Comparison of ENCODE assay signal across 11 mouse cellular contexts in the genomic region with DNA sequence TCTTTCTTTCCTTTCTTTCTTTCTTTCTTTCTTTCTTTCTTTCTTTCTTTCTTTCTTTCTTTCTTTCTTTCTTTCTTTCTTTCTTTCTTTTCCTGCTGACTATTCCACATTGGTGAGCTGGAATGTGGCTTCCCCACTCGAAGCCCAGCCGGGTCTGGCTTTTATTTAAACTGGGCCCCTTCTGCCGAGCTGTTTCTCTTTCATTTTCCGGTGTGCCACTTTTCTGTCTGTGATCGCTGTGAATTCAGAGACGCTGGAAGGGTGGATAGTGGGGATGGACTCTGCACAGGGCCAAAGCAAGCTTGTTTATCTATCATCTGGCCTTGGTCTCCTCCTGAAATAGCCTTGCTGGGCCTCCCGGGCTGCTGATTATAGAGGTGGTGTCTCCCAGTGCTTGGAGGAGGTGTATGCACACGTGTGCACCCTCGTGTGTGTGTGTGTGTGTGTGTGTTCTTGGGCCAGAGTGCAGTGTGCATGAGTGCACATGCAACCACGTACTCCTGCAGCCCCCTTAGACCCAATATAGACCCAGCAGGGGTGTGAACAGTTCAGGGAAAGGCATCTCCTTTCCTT. TPM values are rescaled to one million over a fixed set of nuclear protein-coding genes. Genes with fewer than 3 reads are reported as not detected.
DNase-seq lines count a peak whose midpoint lies in the region; ATAC-seq and TF ChIP-seq lines count a peak whose summit lies in the region.
"Had no signal": no experiment of that assay in that cellular context is flagged by ENCODE, and none has a peak within 500 bp of the region (broad histone marks: within the 10 kb centered on the region; RNA-seq: fewer than 3 reads in every experiment).

No protein-coding gene starts in this region.

- H3K36me3 ChIP-seq in liver, adult 2 months (ENCODE audit: control insufficient read depth, insufficient read depth, low read length), result no peaks in the 10 kb centered on the region
- H3K36me3 ChIP-seq in liver, postnatal 0 days (replicated peaks; ENCODE audit: insufficient read depth, low read length), result no peaks in the 10 kb centered on the region

- peak overlapping the region; percentile 59 for H3K4me2 ChIP-seq in liver, postnatal 0 days (ENCODE audit: low read depth, low read length)

- WGBS in liver, adult 2 months, result 20% methylated on average over 10 of the region's 10 CpGs
- 47% methylated on average over 10 of the region's 10 CpGs for WGBS in liver, postnatal 0 days (ENCODE audit: insufficient replicate concordance)

- H3K9ac ChIP-seq in liver, adult 2 months (ENCODE audit: low read depth, low read length), result no peak overlapping the region
- H3K9ac ChIP-seq in liver, postnatal 0 days (replicated peaks), result no peak overlapping the region

- no peak overlapping the region for H3K4me3 ChIP-seq in liver, adult 2 months (ENCODE audit: insufficient read depth, low read depth, low read length)
- H3K4me3 ChIP-seq in embryonic fibroblast, embryonic 13.5 days (ENCODE audit: insufficient read depth, low read length), result peak overlapping the region; percentile 64
- no peak overlapping the region for H3K4me3 ChIP-seq in liver, postnatal 0 days (ENCODE audit: low read depth, low read length)

- DNase-seq in adrenal gland, adult (ENCODE audit: inconsistent age in 2 of 2, low spot score in 1 of 2), result peak; percentile 76 to 88
- DNase-seq in adrenal gland, postnatal 4 days (ENCODE audit: low spot score in 2 of 2), result no peak
- peak; percentile 83 for DNase-seq in liver, adult 2 months (ENCODE audit: extremely low read depth, low read depth, low spot score)
- DNase-seq in liver, result no peak
- DNase-seq in liver, postnatal 0 days, result no peak
- no peak for DNase-seq in gastrocnemius, postnatal 10 days
- no peak for DNase-seq in frontal cortex, postnatal 10 days (ENCODE audit: low spot score in 2 of 2)
- DNase-seq: cerebellum, adult 9-11 months; kidney, adult 8-10 months; right cerebral cortex, postnatal 14 days had no signal

- TF ChIP-seq CTCF in liver, adult 2 months (IDR thresholded peaks at IDR 0.05; ENCODE audit: low read depth, low read length), result no peak
- TF ChIP-seq CTCF in embryonic fibroblast, embryonic 13.5 days (IDR thresholded peaks at IDR 0.05; ENCODE audit: borderline replicate concordance, insufficient read depth, low read length), result no peak
- TF ChIP-seq CTCF in liver, postnatal 0 days (IDR thresholded peaks at IDR 0.05; ENCODE audit: low read depth), result no peak

- H3K9me3 ChIP-seq in liver, postnatal 0 days (ENCODE audit: low read length), result no peaks in the 10 kb centered on the region

- H3K27ac ChIP-seq in liver, adult 2 months (replicated peaks; ENCODE audit: insufficient read depth, low read depth, low read length), result peak overlapping the region; percentile 19; the same call in 1 of the 2 replicates
- peak overlapping the region; percentile 58 for H3K27ac ChIP-seq in embryonic fibroblast, embryonic 13.5 days (ENCODE audit: insufficient read depth, low read length)
- 0 out of 2 replicates have a peak overlapping the region, but pooled peaks have one; percentile 7 for H3K27ac ChIP-seq in liver, postnatal 0 days (ENCODE audit: low read depth)

- no peaks in the 10 kb centered on the region for H3K27me3 ChIP-seq in liver, adult 2 months (ENCODE audit: control insufficient read depth, insufficient read depth, low read length)
- no peaks in the 10 kb centered on the region for H3K27me3 ChIP-seq in liver, postnatal 0 days (ENCODE audit: insufficient read depth, low read length)

- TF ChIP-seq EP300 in liver, postnatal 0 days (IDR thresholded peaks at IDR 0.05; ENCODE audit: low read depth), result no peak

- H3K4me1 ChIP-seq in liver, adult 2 months (ENCODE audit: control insufficient read depth, insufficient read depth, low read length), result peaks cover 16% of the 10 kb centered on the region
- H3K4me1 ChIP-seq in embryonic fibroblast, embryonic 13.5 days (ENCODE audit: control insufficient read depth, insufficient read depth, low read length), result peaks cover 11% of the 10 kb centered on the region
- peaks cover 22% of the 10 kb centered on the region; the same call in 1 of the 2 replicates for H3K4me1 ChIP-seq in liver, postnatal 0 days (ENCODE audit: insufficient read depth)

- TF ChIP-seq POLR2A in liver, adult 2 months (IDR thresholded peaks at IDR 0.05; ENCODE audit: extremely low read depth, insufficient read depth, low read length), result no peak
- TF ChIP-seq POLR2A in embryonic fibroblast, embryonic 13.5 days (IDR thresholded peaks at IDR 0.05; ENCODE audit: low read depth, low read length), result no peak; the same call in 1 of the 2 replicates

- ATAC-seq in liver, postnatal 0 days, result peak; percentile 45

- peaks cover 16% of the 10 kb centered on the region; the same call in 1 of the 2 replicates for H3K79me2 ChIP-seq in liver, adult 2 months (ENCODE audit: control insufficient read depth, insufficient read depth, low read length)

RNA-seq across cellular contexts. Expression of a gene that starts 33.5 kb away (rescaled TPM):
- total RNA-seq in adrenal gland, postnatal 4 days (2021), result 100 to 1,000 TPM; 158 to 171 TPM
- 18.8 and 20.7 TPM in 2 replicates for total RNA-seq in liver, adult 2 months (2014; rRNA removed)
- polyA plus RNA-seq in liver, adult 2 months (2012; rRNA removed), result 21.2 and 29.0 TPM in 2 replicates
- polyA plus RNA-seq in embryonic fibroblast, embryonic 13.5 days (2011; ENCODE audit: insufficient read length, low read depth, missing spikeins), result 198 and 206 TPM in 2 replicates
- polyA plus RNA-seq in liver, postnatal 0 days (2015; fragmentation: Nextera tagmentation; extraction: Ambion mirVana), result 30.8 and 34.5 TPM in 2 replicates
- total RNA-seq in gastrocnemius, postnatal 10 days (2021), result 10 to 100 TPM; 40.1 to 51.9 TPM

Comparison
In these comparisons a context has a peak if more than half of its experiments do, and no peak if none do; other contexts are left out.
1. DNase-seq: peak in adrenal gland, adult (2 of 2) and liver, adult 2 months (single experiment); none in adrenal gland, postnatal 4 days (0 of 2), liver (single experiment), liver, postnatal 0 days (single experiment), gastrocnemius, postnatal 10 days (single experiment) and frontal cortex, postnatal 10 days (0 of 2).
2. H3K27ac ChIP-seq: peak in every context shown above with its lines; median percentile 58 in embryonic fibroblast, embryonic 13.5 days; 19 in liver, adult 2 months; 7 in liver, postnatal 0 days.